Mouse (Mus musculus) liver, embryonic 16.5 days (tissue): ENCODE measurements at regions not wholly inside any gene's neighbourhood (a gene's known extent, or its start where the extent isn't known, plus 50 kb on each side); places are given as distances from the start of the nearest gene placed in this dataset.

ENCODE experiments used
- ATAC-seq: fragments of 200-750 bp; cut with Nextera tagmentation; 2 replicates; pipeline ENCODE4 v1.8.0; 2017; ENCODE audit warnings: low read depth, mild to moderate bottlenecking, moderate number of reproducible peaks, moderate library complexity
- H3K27ac ChIP-seq: fragments of 300-500 bp; sonication (generic); 2 replicates; pipeline ENCODE4 v1.5.1; 2014; ENCODE audit warnings: mild to moderate bottlenecking, low read length
- H3K27me3 ChIP-seq: fragments of 300-500 bp; sonication (generic); 2 replicates; pipeline ENCODE4 v1.6.1; 2014; ENCODE audit warnings: low read depth, low read length, mixed read lengths; ENCODE audit not compliant: control insufficient read depth, insufficient read depth
- H3K36me3 ChIP-seq: fragments of 300-500 bp; sonication (generic); 2 replicates; pipeline ENCODE4 v1.6.1; 2014; ENCODE audit warnings: mild to moderate bottlenecking; ENCODE audit not compliant: control insufficient read depth, insufficient read depth
- H3K4me1 ChIP-seq: fragments of 300-500 bp; sonication (generic); 2 replicates; pipeline ENCODE4 v1.6.1; 2014; ENCODE audit warnings: low read depth, low read length, mixed read lengths; ENCODE audit not compliant: control insufficient read depth
- H3K4me2 ChIP-seq: fragments of 300-500 bp; sonication (generic); 2 replicates; pipeline ENCODE4 v1.6.1; 2014; ENCODE audit warnings: low read depth, low read length, mixed read lengths
- H3K4me3 ChIP-seq: fragments of 300-500 bp; sonication (generic); 2 replicates; pipeline ENCODE4 v1.5.1; 2014; ENCODE audit warnings: low read depth, mild to moderate bottlenecking, low read length
- H3K9ac ChIP-seq: fragments of 300-500 bp; sonication (generic); 2 replicates; pipeline ENCODE4 v1.6.1; 2014; ENCODE audit warnings: low read depth, low read length
- H3K9me3 ChIP-seq: fragments of 300-500 bp; sonication (generic); replicated peaks from 2 replicates; pipeline ENCODE4 v1.6.1; 2016; ENCODE audit warnings: low read length; ENCODE audit not compliant: control insufficient read depth
- WGBS: fragments of 180-500 bp; shearing (Covaris S2); extraction: QIAGEN DNeasy Blood & Tissue Kit; methylation state at CpG from one replicate; pipeline ENCODE4 v1.1.7; 2014; ENCODE audit not compliant: insufficient replicate concordance; 5-methylcytosine and 5-hydroxymethylcytosine counted together

DNA sequence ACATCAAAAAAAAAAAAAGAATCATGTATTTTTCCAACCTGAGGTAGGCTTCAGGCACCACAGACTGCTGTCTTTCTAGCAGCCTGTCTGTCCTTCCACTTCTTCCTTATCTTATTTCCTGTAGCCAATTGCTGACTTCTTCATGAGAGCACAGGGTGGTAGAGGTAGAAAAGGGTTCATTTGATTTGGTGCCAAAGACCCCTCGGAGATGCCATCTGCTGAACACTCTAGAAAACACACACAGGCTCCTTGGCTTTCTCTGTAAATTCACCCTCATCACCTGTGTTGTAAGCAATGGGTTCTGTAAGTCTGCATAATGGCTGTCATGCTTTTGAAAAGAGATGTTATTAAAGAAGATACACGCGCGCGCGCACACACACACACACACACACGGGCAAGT is 115.0 kb downstream of the Rnd3 start:
- Histone ChIP-seq H3K4me2 (no peak overlapping the region), H3K36me3 (no peaks in the 10 kb centered on the region), H3K27ac (no peak overlapping the region), H3K9ac (no peak overlapping the region), H3K4me3 (no peak overlapping the region), H3K9me3 (no peaks in the 10 kb centered on the region), H3K27me3 (no peaks in the 10 kb centered on the region), H3K4me1 (no peaks in the 10 kb centered on the region)
- 83% methylated on average over 7 of the region's 7 CpGs for WGBS
- no peak for ATAC-seq

- Histone ChIP-seq H3K27me3 (no peaks in the 10 kb centered on the region), H3K4me2 (no peak overlapping the region), H3K27ac (no peak overlapping the region), H3K4me3 (no peak overlapping the region), H3K4me1 (no peaks in the 10 kb centered on the region), H3K36me3 (no peaks in the 10 kb centered on the region), H3K9ac (no peak overlapping the region), H3K9me3 (no peaks in the 10 kb centered on the region)
- no peak for ATAC-seq
- WGBS = 51% methylated on average over 2 of the region's 2 CpGs
These were observed 126.4 kb downstream of the Rnd3 start for GRCm38 (mm10) chr2:51022479-51022878.

GRCm38 (mm10) chr2:51016129-51016402 is 132.8 kb downstream of the Rnd3 start:
- 50% methylated on average over 5 of the region's 5 CpGs for WGBS
- no peaks in the 10 kb centered on the region for H3K27me3 ChIP-seq

GRCm38 (mm10) chr2:51015360-51016128 is 133.4 kb downstream of the Rnd3 start:
- 48% methylated on average over 7 of the region's 7 CpGs for WGBS
- no peak overlapping the region for H3K27ac ChIP-seq

More at GRCm38 (mm10) chr2:51016129-51016402, 132.8 kb downstream of the Rnd3 start:
- no peak overlapping the region for H3K4me3 ChIP-seq
- no peak overlapping the region for H3K4me2 ChIP-seq
- no peaks in the 10 kb centered on the region for H3K9me3 ChIP-seq
- H3K36me3 ChIP-seq = no peaks in the 10 kb centered on the region
- H3K4me1 ChIP-seq = no peaks in the 10 kb centered on the region
- no peak overlapping the region for H3K27ac ChIP-seq
- H3K9ac ChIP-seq = no peak overlapping the region
- ATAC-seq = no peak

DNA sequence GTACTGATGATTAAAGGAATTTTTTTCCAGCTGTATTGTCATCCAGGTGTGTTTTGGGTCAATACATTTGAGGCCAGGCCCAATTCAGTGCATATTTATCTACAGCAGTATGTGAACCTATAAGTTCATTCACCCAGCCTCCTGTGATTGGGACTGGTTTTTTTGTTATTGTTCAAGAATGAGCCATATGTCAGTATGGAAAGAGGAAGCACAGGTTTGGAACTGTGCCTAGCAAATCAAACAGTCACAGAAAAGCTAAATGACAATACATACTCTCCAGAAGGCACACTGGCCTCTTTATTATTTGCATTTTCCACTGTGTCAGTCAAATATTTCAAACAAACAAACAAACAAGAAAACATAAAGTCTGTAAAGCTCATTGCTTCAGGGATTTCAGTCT is 134.7 kb downstream of the Rnd3 start:
- no peak for ATAC-seq
- H3K4me1 ChIP-seq = no peaks in the 10 kb centered on the region
- H3K4me2 ChIP-seq = no peak overlapping the region
- no peaks in the 10 kb centered on the region for H3K36me3 ChIP-seq
- no peak overlapping the region for H3K4me3 ChIP-seq
- no peaks in the 10 kb centered on the region for H3K9me3 ChIP-seq
- no peaks in the 10 kb centered on the region for H3K27me3 ChIP-seq
- no peak overlapping the region for H3K9ac ChIP-seq
- H3K27ac ChIP-seq = no peak overlapping the region

More at GRCm38 (mm10) chr2:51015360-51016128, 133.4 kb downstream of the Rnd3 start:
- ATAC-seq = no peak
- Histone ChIP-seq H3K4me3 (no peak overlapping the region), H3K9ac (no peak overlapping the region), H3K4me2 (no peak overlapping the region), H3K36me3 (no peaks in the 10 kb centered on the region), H3K9me3 (no peaks in the 10 kb centered on the region), H3K27me3 (no peaks in the 10 kb centered on the region), H3K4me1 (no peaks in the 10 kb centered on the region)

DNA sequence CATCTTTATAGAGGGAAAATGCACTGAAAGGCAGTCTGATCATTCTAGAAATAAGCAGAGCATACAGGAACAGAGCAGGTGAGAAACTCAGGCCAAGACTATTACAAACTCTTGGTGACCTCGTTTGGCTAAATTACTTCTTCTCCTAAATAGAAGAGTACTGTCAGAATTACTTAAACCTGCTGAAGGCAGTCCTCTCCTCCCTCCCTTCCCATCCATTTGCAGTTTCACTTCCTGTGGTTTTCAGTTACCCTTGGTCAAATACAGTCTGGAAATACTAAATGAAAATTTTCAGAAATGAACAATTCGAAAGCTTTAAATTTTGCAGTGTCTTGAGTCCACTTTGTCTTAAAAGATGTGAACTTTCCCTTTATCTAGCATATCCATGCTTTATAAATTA is 135.8 kb downstream of the Rnd3 start:
- Histone ChIP-seq H3K4me2 (no peak overlapping the region), H3K27me3 (no peaks in the 10 kb centered on the region), H3K9me3 (no peaks in the 10 kb centered on the region), H3K36me3 (no peaks in the 10 kb centered on the region), H3K4me1 (no peaks in the 10 kb centered on the region), H3K9ac (no peak overlapping the region), H3K27ac (no peak overlapping the region), H3K4me3 (no peak overlapping the region)
- ATAC-seq = no peak
- WGBS = 20% methylated on average over 2 of the region's 2 CpGs

GRCm38 (mm10) chr2:51008251-51008533 is 140.7 kb downstream of the Rnd3 start:
- Histone ChIP-seq H3K9me3 (no peaks in the 10 kb centered on the region), H3K36me3 (no peaks in the 10 kb centered on the region), H3K4me3 (no peak overlapping the region), H3K4me2 (no peak overlapping the region), H3K9ac (no peak overlapping the region), H3K4me1 (no peaks in the 10 kb centered on the region), H3K27me3 (no peaks in the 10 kb centered on the region), H3K27ac (no peak overlapping the region)
- ATAC-seq = no peak
- WGBS = 28% methylated on average over 2 of the region's 2 CpGs

DNA sequence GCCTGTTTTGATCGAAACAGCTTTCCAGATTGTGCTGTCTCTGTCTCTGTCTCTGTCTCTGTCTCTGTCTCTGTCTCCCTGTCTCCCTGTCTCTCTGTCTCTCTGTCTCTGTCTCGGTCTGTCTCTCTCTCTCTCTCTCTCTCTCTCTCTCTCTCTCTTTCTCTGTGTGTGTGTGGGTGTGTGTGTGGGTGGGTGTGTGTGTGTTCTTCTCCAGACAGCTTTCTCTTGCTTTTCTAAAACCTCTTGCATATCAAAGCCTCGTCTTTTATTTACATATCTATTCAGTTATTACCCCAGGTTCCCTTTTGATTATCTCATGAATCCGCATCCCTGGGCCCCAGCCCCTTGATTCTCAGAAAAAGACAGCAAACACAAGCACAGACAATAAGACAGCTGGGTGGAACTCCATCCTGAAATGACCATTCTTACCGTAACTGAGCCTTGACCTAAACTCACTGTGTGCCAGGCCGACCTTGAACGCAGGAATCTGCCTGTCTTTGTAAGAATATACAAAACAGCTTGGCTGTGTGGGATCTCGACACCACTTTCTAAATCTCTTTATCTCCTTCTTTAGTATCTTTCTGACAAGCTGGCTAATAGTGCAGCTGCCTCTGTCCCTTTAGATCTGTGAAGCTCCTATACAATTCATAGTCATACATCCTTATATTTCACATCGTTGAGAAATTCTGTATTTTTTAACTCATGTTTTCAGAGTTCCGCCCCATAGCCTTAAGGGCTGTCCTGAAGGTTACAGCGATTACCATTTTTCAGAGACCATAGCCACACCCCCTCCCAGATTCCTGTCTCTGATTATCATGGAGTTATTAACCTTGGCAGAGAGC is 141.3 kb downstream of the Rnd3 start:
- H3K4me3 ChIP-seq = no peak overlapping the region
- H3K27ac ChIP-seq = no peak overlapping the region
- no peaks in the 10 kb centered on the region for H3K36me3 ChIP-seq
- no peaks in the 10 kb centered on the region for H3K27me3 ChIP-seq
- H3K9ac ChIP-seq = no peak overlapping the region
- 63% methylated on average over 11 of the region's 11 CpGs for WGBS
- H3K4me2 ChIP-seq = no peak overlapping the region
- no peaks in the 10 kb centered on the region for H3K4me1 ChIP-seq
- H3K9me3 ChIP-seq = no peaks in the 10 kb centered on the region
- no peak for ATAC-seq

GRCm38 (mm10) chr2:51006818-51007217 is 142.1 kb downstream of the Rnd3 start:
- Histone ChIP-seq H3K9ac (no peak overlapping the region), H3K36me3 (no peaks in the 10 kb centered on the region), H3K4me1 (no peaks in the 10 kb centered on the region), H3K9me3 (no peaks in the 10 kb centered on the region), H3K27ac (no peak overlapping the region), H3K4me2 (no peak overlapping the region), H3K27me3 (no peaks in the 10 kb centered on the region), H3K4me3 (no peak overlapping the region)
- WGBS = 59% methylated on average over 3 of the region's 3 CpGs
- no peak for ATAC-seq
